Mouse (Mus musculus) neural tube, embryonic 15.5 days (tissue): Measurements from ENCODE around the gene Kansl3. TPM values are rescaled to one million over a fixed set of nuclear protein-coding genes. Genes with fewer than 3 reads are reported as not detected.

Source experiments
- ATAC-seq: fragments of 200-750 bp; cut with Nextera tagmentation; 2 replicates; pipeline ENCODE4 v1.8.0; 2017; ENCODE audit warnings: mild to moderate bottlenecking, moderate TSS enrichment, moderate library complexity; ENCODE audit not compliant: low FRiP score
- H3K27ac ChIP-seq: fragments of 300-500 bp; sonication (generic); replicated peaks from 2 replicates; pipeline ENCODE4 v1.5.1; 2015; ENCODE audit warnings: mild to moderate bottlenecking, inconsistent platforms
- H3K27me3 ChIP-seq: fragments of 300-500 bp; sonication (generic); replicated peaks from 2 replicates; pipeline ENCODE4 v1.6.1; 2015; ENCODE audit warnings: inconsistent platforms
- H3K36me3 ChIP-seq: fragments of 300-500 bp; sonication (generic); 2 replicates; pipeline ENCODE4 v1.6.1; 2015; ENCODE audit warnings: inconsistent platforms
- H3K4me1 ChIP-seq: fragments of 300-500 bp; sonication (generic); 2 replicates; pipeline ENCODE4 v1.6.1; 2015; ENCODE audit warnings: inconsistent platforms
- H3K4me2 ChIP-seq: fragments of 300-500 bp; sonication (generic); 2 replicates; pipeline ENCODE4 v1.6.1; 2015; ENCODE audit warnings: inconsistent platforms, mild to moderate bottlenecking, moderate library complexity
- H3K4me3 ChIP-seq: fragments of 300-500 bp; sonication (generic); replicated peaks from 2 replicates; pipeline ENCODE4 v1.5.1; 2015; ENCODE audit warnings: mild to moderate bottlenecking, inconsistent platforms
- H3K9ac ChIP-seq: fragments of 300-500 bp; sonication (generic); replicated peaks from 2 replicates; pipeline ENCODE4 v1.6.1; 2015; ENCODE audit warnings: mild to moderate bottlenecking, inconsistent platforms
- H3K9me3 ChIP-seq: fragments of 300-500 bp; sonication (generic); replicated peaks from 2 replicates; pipeline ENCODE4 v1.6.1; 2016; ENCODE audit warnings: inconsistent platforms
- WGBS: fragments of 180-500 bp; shearing (Covaris S2); methylation state at CpG from one replicate; pipeline ENCODE4 v1.1.7; 2015; ENCODE audit warnings: mixed read lengths; 5-methylcytosine and 5-hydroxymethylcytosine counted together
- polyA plus RNA-seq: library from polyadenylated mRNA; unstranded; fragments of >200 nt; fragmentation: Nextera tagmentation; extraction: Ambion mirVana; gene quantifications from 2 replicates; pipeline ENCODE4 v1.2.1, GENCODE M21; 2015

Gene Kansl3
- polyA plus RNA-seq, 1 experiment from 2014 or later: 36.0 TPM

GRCm38 (mm10) chr1:36303381-36304320, 65.3 kb downstream of the Kansl3 start:
- H3K36me3 ChIP-seq: no peaks in the 10 kb centered on the region
- H3K9ac ChIP-seq: peak overlapping the region; percentile 53
- H3K27ac ChIP-seq: peak overlapping the region; percentile 71
- H3K4me3 ChIP-seq: peak overlapping the region; percentile 42
- peak; percentile 37 for ATAC-seq
- H3K9me3 ChIP-seq: no peaks in the 10 kb centered on the region
- WGBS: 9% methylated on average over 30 of the region's 30 CpGs
- peak overlapping the region; percentile 90 for H3K4me2 ChIP-seq
- peaks cover 14% of the 10 kb centered on the region for H3K4me1 ChIP-seq
- 0 out of 2 replicates have a peak, but pooled peaks cover 4% of the 10 kb centered on the region for H3K27me3 ChIP-seq

- Histone ChIP-seq H3K36me3 (no peaks in the 10 kb centered on the region), H3K4me3 (peak overlapping the region; percentile 42), H3K27me3 (0 out of 2 replicates have a peak, but pooled peaks cover 7% of the 10 kb centered on the region), H3K9me3 (no peaks in the 10 kb centered on the region), H3K27ac (peak overlapping the region; percentile 71), H3K4me1 (peaks cover 7% of the 10 kb centered on the region), H3K9ac (peak overlapping the region; percentile 53), H3K4me2 (peak overlapping the region; percentile 90)
- 17% methylated on average over 9 of the region's 9 CpGs for WGBS
- ATAC-seq: no peak
These were observed 66.0 kb downstream of the Kansl3 start for GRCm38 (mm10) chr1:36302957-36303356.

DNA sequence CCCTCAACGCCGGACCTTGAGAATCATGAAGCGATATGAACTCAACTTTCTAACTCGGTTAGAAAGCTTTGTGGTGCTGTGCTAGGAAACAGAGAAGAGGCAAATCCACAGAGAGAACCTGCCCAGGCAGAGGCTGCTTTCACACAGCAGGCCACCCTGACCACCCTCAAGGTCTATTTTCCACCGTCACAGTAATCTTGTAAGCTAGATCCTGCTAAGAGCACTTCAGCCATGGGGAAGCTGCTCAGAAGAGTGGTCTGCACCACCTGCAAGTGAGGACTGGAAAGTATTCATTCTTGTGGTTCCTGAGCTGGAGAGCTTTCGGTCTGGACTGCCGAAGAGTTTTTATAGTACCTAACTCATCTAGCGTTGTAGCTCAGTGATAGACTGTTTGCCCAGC, 66.7 kb downstream of the Kansl3 start:
- Histone ChIP-seq H3K36me3 (no peaks in the 10 kb centered on the region), H3K4me1 (peaks cover 6% of the 10 kb centered on the region), H3K4me3 (no peak overlapping the region), H3K27me3 (0 out of 2 replicates have a peak, but pooled peaks cover 7% of the 10 kb centered on the region), H3K9me3 (no peaks in the 10 kb centered on the region), H3K4me2 (no peak overlapping the region), H3K9ac (no peak overlapping the region), H3K27ac (no peak overlapping the region)
- no peak for ATAC-seq
- WGBS: 81% methylated on average over 8 of the region's 8 CpGs

DNA sequence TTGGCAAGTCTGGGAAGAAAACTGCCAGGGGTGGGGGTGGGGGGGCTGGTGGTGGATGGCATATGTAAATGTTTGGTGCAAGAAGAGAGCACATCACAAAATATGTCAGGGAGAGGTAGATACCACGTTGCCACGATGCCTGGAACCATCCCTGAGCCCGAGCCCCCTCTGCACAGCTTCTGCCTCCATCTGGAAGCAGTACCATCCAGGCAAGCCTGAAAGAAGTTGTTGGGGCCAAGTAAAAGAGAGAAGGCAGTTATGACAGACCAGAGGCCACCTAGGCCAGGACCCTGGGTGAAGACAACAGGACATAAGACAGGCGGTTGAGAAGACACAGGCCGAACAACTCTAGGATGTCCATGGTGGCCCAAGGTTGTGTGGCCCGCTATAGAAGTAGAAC, 68.5 kb downstream of the Kansl3 start:
- no peak overlapping the region for H3K9ac ChIP-seq
- no peak overlapping the region for H3K4me3 ChIP-seq
- H3K36me3 ChIP-seq: no peaks in the 10 kb centered on the region
- no peak for ATAC-seq
- no peaks in the 10 kb centered on the region for H3K9me3 ChIP-seq
- H3K4me1 ChIP-seq: peaks cover 6% of the 10 kb centered on the region
- H3K27me3 ChIP-seq: 0 out of 2 replicates have a peak, but pooled peaks cover 7% of the 10 kb centered on the region
- no peak overlapping the region for H3K4me2 ChIP-seq
- WGBS: 89% methylated on average over 6 of the region's 6 CpGs
- H3K27ac ChIP-seq: no peak overlapping the region

GRCm38 (mm10) chr1:36299676-36300075, 69.3 kb downstream of the Kansl3 start:
- no peak overlapping the region for H3K4me3 ChIP-seq
- ATAC-seq: no peak
- peaks cover 6% of the 10 kb centered on the region for H3K4me1 ChIP-seq
- H3K4me2 ChIP-seq: no peak overlapping the region
- 0 out of 2 replicates have a peak, but pooled peaks cover 7% of the 10 kb centered on the region for H3K27me3 ChIP-seq
- H3K36me3 ChIP-seq: no peaks in the 10 kb centered on the region
- H3K9me3 ChIP-seq: no peaks in the 10 kb centered on the region
- no peak overlapping the region for H3K27ac ChIP-seq
- no peak overlapping the region for H3K9ac ChIP-seq
- WGBS: 73% methylated on average over 2 of the region's 2 CpGs

DNA sequence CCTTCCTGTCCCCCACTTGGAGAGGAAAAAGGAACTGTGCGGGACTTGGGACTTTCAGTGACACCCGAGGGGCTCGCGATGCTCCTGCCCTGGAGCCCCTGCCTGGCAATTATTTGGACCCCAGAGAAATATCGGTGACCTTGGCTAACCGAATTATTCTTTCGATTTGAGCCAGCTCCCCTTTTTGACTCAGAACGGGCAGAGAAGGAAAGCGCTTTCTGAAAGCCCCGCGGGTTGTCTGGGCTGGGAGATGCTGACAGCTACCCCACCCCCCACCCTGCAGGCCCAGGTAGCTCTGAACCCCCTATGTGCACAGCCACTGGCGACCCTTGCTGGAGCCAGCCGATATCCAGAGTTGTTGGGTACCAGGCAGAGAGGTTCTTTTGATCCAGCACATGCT, 69.9 kb downstream of the Kansl3 start:
- ATAC-seq: no peak

DNA sequence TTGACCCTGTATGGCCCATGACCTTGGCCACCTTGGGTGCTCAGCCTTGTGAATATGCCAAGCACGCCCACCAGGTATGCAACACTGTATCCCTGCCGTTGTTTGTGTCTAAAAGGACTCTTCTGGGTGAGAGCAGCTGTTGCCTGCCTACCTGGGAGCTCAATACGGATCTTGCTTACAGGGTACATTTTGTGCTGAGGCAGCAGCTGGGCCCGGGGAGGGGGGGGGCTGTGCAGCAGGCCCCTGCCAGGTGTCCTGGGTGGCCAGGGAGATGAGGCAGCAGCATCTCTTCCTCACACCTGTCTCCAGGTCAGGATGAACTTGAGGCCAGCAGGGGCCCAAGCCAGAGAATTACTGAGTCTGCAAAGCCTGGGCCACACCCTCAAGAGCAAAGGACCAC, 70.9 kb downstream of the Kansl3 start:
- Histone ChIP-seq H3K27ac (no peak overlapping the region), H3K27me3 (0 out of 2 replicates have a peak, but pooled peaks cover 7% of the 10 kb centered on the region), H3K4me3 (no peak overlapping the region), H3K36me3 (no peaks in the 10 kb centered on the region), H3K4me2 (no peak overlapping the region), H3K9me3 (no peaks in the 10 kb centered on the region), H3K9ac (no peak overlapping the region), H3K4me1 (peaks cover 4% of the 10 kb centered on the region)
- WGBS: 79% methylated on average over 4 of the region's 4 CpGs
- ATAC-seq: no peak

More for the DNA sequence above, 69.9 kb downstream of the Kansl3 start:
- Histone ChIP-seq H3K4me2 (no peak overlapping the region), H3K4me3 (no peak overlapping the region), H3K9ac (no peak overlapping the region), H3K9me3 (no peaks in the 10 kb centered on the region), H3K36me3 (no peaks in the 10 kb centered on the region), H3K27ac (no peak overlapping the region), H3K4me1 (peaks cover 6% of the 10 kb centered on the region), H3K27me3 (0 out of 2 replicates have a peak, but pooled peaks cover 7% of the 10 kb centered on the region)
- WGBS: 30% methylated on average over 13 of the region's 13 CpGs

- Histone ChIP-seq H3K9ac (no peak overlapping the region), H3K27ac (no peak overlapping the region), H3K4me2 (no peak overlapping the region), H3K4me1 (no peaks in the 10 kb centered on the region), H3K36me3 (no peaks in the 10 kb centered on the region), H3K4me3 (no peak overlapping the region), H3K9me3 (no peaks in the 10 kb centered on the region), H3K27me3 (0 out of 2 replicates have a peak, but pooled peaks cover 7% of the 10 kb centered on the region)
- 72% methylated on average over 9 of the region's 9 CpGs for WGBS
- no peak for ATAC-seq
These were observed 72.4 kb downstream of the Kansl3 start for GRCm38 (mm10) chr1:36296466-36297149.

DNA sequence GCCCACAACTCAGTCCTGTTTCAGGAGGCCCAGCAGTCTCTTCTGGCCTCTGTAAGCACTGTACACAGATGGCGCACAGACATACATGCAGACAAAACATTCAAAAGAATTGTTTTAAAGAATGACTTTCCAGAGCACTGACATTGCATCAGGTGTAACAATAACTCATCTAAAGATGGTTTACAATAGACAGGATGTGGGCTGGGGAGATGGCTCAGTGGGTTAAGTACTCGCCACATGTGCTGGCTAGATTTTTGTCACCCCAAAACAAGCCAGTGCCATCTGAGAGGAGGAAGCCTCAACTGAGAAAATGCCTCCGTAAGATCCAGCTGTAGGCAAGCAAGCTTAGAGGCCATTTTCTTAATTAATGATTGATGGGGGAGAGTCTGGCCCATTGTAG, 74.6 kb downstream of the Kansl3 start:
- Histone ChIP-seq H3K4me2 (no peak overlapping the region), H3K27me3 (0 out of 2 replicates have a peak, but pooled peaks cover 7% of the 10 kb centered on the region), H3K4me1 (no peaks in the 10 kb centered on the region), H3K9me3 (no peaks in the 10 kb centered on the region), H3K36me3 (no peaks in the 10 kb centered on the region), H3K4me3 (no peak overlapping the region), H3K9ac (no peak overlapping the region), H3K27ac (no peak overlapping the region)
- ATAC-seq: no peak
- WGBS: 87% methylated on average over 3 of the region's 3 CpGs

DNA sequence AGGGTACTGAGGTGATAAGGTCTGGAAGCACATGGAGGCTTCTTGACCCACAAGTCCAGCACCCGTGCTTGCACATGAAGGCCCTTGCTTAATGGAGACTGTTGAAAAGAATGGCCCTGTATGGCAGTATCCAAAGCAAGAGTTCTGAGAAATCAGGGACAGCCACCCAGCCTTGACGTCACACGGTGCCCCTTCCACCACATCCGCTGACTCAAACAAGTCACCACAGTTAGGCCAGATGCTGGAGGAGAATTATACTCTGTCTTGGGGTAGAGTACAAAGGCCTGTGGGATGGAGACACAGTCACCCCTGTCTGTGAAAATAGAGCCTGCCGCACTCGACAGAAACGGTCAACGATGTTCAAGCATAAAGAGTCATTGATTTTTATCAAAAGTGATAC, 75.5 kb downstream of the Kansl3 start:
- ATAC-seq: no peak
- Histone ChIP-seq H3K4me2 (no peak overlapping the region), H3K4me3 (no peak overlapping the region), H3K27ac (no peak overlapping the region), H3K27me3 (0 out of 2 replicates have a peak, but pooled peaks cover 4% of the 10 kb centered on the region), H3K36me3 (no peaks in the 10 kb centered on the region), H3K9ac (no peak overlapping the region), H3K4me1 (no peaks in the 10 kb centered on the region), H3K9me3 (no peaks in the 10 kb centered on the region)
- WGBS: 89% methylated on average over 8 of the region's 8 CpGs
